9 mouse cellular contexts compared by ENCODE assay signal in genomic region chr11:121041212-121041611, GRCm38 (mm10). TPM values are rescaled to one million over a fixed set of nuclear protein-coding genes. Genes with fewer than 3 reads are reported as not detected.
DNase-seq lines count a peak whose midpoint lies in the region; ATAC-seq and TF ChIP-seq lines count a peak whose summit lies in the region.
"Had no signal": no experiment of that assay in that cellular context is flagged by ENCODE, and none has a peak within 500 bp of the region (broad histone marks: within the 10 kb centered on the region; RNA-seq: fewer than 3 reads in every experiment).

No protein-coding gene starts in this region.

- H3K9ac ChIP-seq in heart, postnatal 0 days (replicated peaks; ENCODE audit: low read depth, low read length): no peak overlapping the region
- H3K9ac ChIP-seq: neural tube, embryonic 13.5 days had no signal

- no peak overlapping the region for H3K4me2 ChIP-seq in heart, postnatal 0 days (ENCODE audit: low read depth, low read length)
- H3K4me2 ChIP-seq: neural tube, embryonic 13.5 days had no signal

- WGBS in heart, postnatal 0 days: 5% methylated on average over 4 of the region's 4 CpGs

- no peaks in the 10 kb centered on the region for H3K4me1 ChIP-seq in heart, postnatal 0 days (ENCODE audit: control insufficient read depth, insufficient read depth)
- H3K4me1 ChIP-seq: neural tube, embryonic 13.5 days had no signal

- 0 out of 2 replicates have a peak, but pooled peaks cover 4% of the 10 kb centered on the region for H3K27me3 ChIP-seq in heart, postnatal 0 days (ENCODE audit: control insufficient read depth, insufficient read depth, low read length)
- H3K27me3 ChIP-seq: neural tube, embryonic 13.5 days had no signal

- no peak overlapping the region for H3K27ac ChIP-seq in heart, postnatal 0 days (ENCODE audit: low read depth)
- H3K27ac ChIP-seq: neural tube, embryonic 13.5 days had no signal

- no peak for TF ChIP-seq EP300 in heart, postnatal 0 days (IDR thresholded peaks at IDR 0.05; ENCODE audit: low read depth)

- peak; percentile 80 for TF ChIP-seq CTCF in heart, postnatal 0 days (IDR thresholded peaks at IDR 0.05; ENCODE audit: low read depth)

- ATAC-seq in erythroid progenitor cell, adult 5-6 weeks (replicated peaks; ENCODE audit: low FRiP score, poor library complexity, severe bottlenecking): peak; percentile 62
- ATAC-seq in heart, postnatal 0 days (ENCODE audit: insufficient read depth, low read depth): peak; percentile 75
- ATAC-seq in inflammation-experienced regulatory T-cells, adult 6 months: no peak

- H3K4me3 ChIP-seq in heart, postnatal 0 days (ENCODE audit: low read depth, low read length): no peak overlapping the region
- H3K4me3 ChIP-seq: neural tube, embryonic 13.5 days had no signal

- H3K9me3 ChIP-seq in heart, postnatal 0 days (replicated peaks; ENCODE audit: control insufficient read depth, low read length): no peaks in the 10 kb centered on the region
- H3K9me3 ChIP-seq: neural tube, embryonic 13.5 days had no signal

- peak; percentile 59 for DNase-seq in MEL-GATA-1-ER (ENCODE audit: extremely low read depth, low read depth)
- DNase-seq in brain, adult 2 months (ENCODE audit: low read depth, low spot score): peak; percentile 92
- peak; percentile 75 for DNase-seq in heart, postnatal 0 days (ENCODE audit: low spot score)
- peak; percentile 85 to 87 for DNase-seq in layer of hippocampus, postnatal 10 days (ENCODE audit: low spot score in 2 of 2)
- peak; percentile 83 to 89 for DNase-seq in lung, postnatal 4 days
- DNase-seq in spleen, adult 12 weeks (ENCODE audit: low spot score): peak; percentile 56

- H3K36me3 ChIP-seq in heart, postnatal 0 days (replicated peaks; ENCODE audit: control insufficient read depth, insufficient read depth, low read length): no peaks in the 10 kb centered on the region
- H3K36me3 ChIP-seq: neural tube, embryonic 13.5 days had no signal

RNA-seq across cellular contexts. Expression of gene Cd7, which starts 2.0 kb away (rescaled TPM):
- 4.0 and 13.0 TPM in 2 replicates for total RNA-seq in erythroid progenitor cell, adult 5-6 weeks (2015; ENCODE audit: low replicate concordance)
- 1.2 TPM in 1 of 2 replicates, not detected in the other for total RNA-seq in erythroid progenitor cell, adult 5-6 weeks (2017; ENCODE audit: low replicate concordance)
- not detected in 2 replicates for total RNA-seq in heart, postnatal 0 days (2014; rRNA removed; ENCODE audit: low replicate concordance)
- 0.16 TPM in 1 of 2 replicates, not detected in the other for polyA plus RNA-seq in heart, postnatal 0 days (2015; fragmentation: Nextera tagmentation; extraction: Ambion mirVana)
- not detected for total RNA-seq in layer of hippocampus, postnatal 10 days (2021)
- polyA plus RNA-seq in inflammation-experienced regulatory T-cells, adult 6 months (2017; shearing (Covaris generic)): 100 to 1,000 TPM in 1 of 3 experiments, 10 to 100 TPM in 2; 51.7 to 149 (median 51.9) TPM

RNA-seq across cellular contexts. Expression of gene Sectm1b, which starts 22.2 kb away (rescaled TPM):
- not detected in 2 replicates for total RNA-seq in erythroid progenitor cell, adult 5-6 weeks (2015; ENCODE audit: low replicate concordance)
- total RNA-seq in erythroid progenitor cell, adult 5-6 weeks (2017; ENCODE audit: low replicate concordance): not detected in 2 replicates
- total RNA-seq in heart, postnatal 0 days (2014; rRNA removed; ENCODE audit: low replicate concordance): not detected in 2 replicates
- polyA plus RNA-seq in heart, postnatal 0 days (2015; fragmentation: Nextera tagmentation; extraction: Ambion mirVana): 0.10 TPM in 1 of 2 replicates, not detected in the other
- not detected for total RNA-seq in layer of hippocampus, postnatal 10 days (2021)
- polyA plus RNA-seq in inflammation-experienced regulatory T-cells, adult 6 months (2017; shearing (Covaris generic)): not detected
- polyA plus RNA-seq: neural tube, embryonic 13.5 days had no signal

RNA-seq across cellular contexts. Expression of gene Sectm1a, which starts 39.8 kb away (rescaled TPM):
- total RNA-seq in erythroid progenitor cell, adult 5-6 weeks (2015; ENCODE audit: low replicate concordance): not detected in 2 replicates
- not detected in 2 replicates for total RNA-seq in erythroid progenitor cell, adult 5-6 weeks (2017; ENCODE audit: low replicate concordance)
- total RNA-seq in heart, postnatal 0 days (2014; rRNA removed; ENCODE audit: low replicate concordance): 0.27 TPM in 1 of 2 replicates, not detected in the other
- 0.19 and 0.25 TPM in 2 replicates for polyA plus RNA-seq in heart, postnatal 0 days (2015; fragmentation: Nextera tagmentation; extraction: Ambion mirVana)
- total RNA-seq in layer of hippocampus, postnatal 10 days (2021): not detected
- polyA plus RNA-seq in inflammation-experienced regulatory T-cells, adult 6 months (2017; shearing (Covaris generic)): not detected
- polyA plus RNA-seq: neural tube, embryonic 13.5 days had no signal

RNA-seq across cellular contexts. Expression of gene Csnk1d, which starts 50.1 kb away (rescaled TPM):
- 7.6 and 27.7 TPM in 2 replicates for total RNA-seq in erythroid progenitor cell, adult 5-6 weeks (2015; ENCODE audit: low replicate concordance)
- 17.3 and 26.2 TPM in 2 replicates for total RNA-seq in erythroid progenitor cell, adult 5-6 weeks (2017; ENCODE audit: low replicate concordance)
- 51.9 and 52.8 TPM in 2 replicates for total RNA-seq in heart, postnatal 0 days (2014; rRNA removed; ENCODE audit: low replicate concordance)
- 42.0 and 46.7 TPM in 2 replicates for polyA plus RNA-seq in heart, postnatal 0 days (2015; fragmentation: Nextera tagmentation; extraction: Ambion mirVana)
- total RNA-seq in layer of hippocampus, postnatal 10 days (2021): 100 to 1,000 TPM; 115 TPM
- 10 to 100 TPM; 56.0 to 64.3 (median 61.4) TPM for polyA plus RNA-seq in inflammation-experienced regulatory T-cells, adult 6 months (2017; shearing (Covaris generic))
